Mouse (Mus musculus): Measurements from ENCODE around the gene Alg1.
"Not testable (repeated sequence)": the region's sequence is repeated elsewhere in the genome, so short reads cannot be mapped to it uniquely, and the experiment has no call there.

DNA sequence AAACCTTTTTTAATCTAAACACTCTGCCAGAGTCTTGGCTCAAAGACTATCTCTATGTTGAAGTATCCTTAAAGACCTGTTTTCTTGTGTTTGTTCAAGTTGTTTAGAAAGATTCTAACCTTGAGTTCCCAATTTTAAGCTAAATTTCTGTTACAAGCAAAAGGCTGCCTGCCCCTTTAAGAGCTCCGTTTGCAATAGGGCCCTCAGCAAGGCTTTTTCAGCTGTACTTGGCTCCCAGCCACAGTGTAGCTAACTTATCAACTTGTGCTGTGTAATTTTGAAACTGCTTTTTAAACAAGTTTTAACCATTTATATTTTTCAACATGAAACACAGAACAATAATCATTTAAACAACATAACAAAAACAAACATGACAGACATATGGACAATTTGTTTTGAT, 6.9 kb upstream of the Alg1 start:
- not testable (repeated sequence) for TF ChIP-seq CTCF (IDR thresholded peaks at IDR 0.05; ENCODE audit: extremely low read depth, insufficient read length, insufficient replicate concordance, low read depth, low read length); POLR2A (IDR thresholded peaks at IDR 0.05; ENCODE audit: low read depth, low read length)

Data from small intestine, adult 2 months (tissue).